Mouse (Mus musculus) liver, postnatal 0 days (tissue): ENCODE data around the gene Sdhb.

Experiments used
- CTCF ChIP-seq: sonication (generic); IDR thresholded peaks from 2 replicates; pipeline ENCODE4 v1.5.1; 2016; ENCODE audit warnings: antibody characterized with exemption, low read depth
- EP300 ChIP-seq: IDR thresholded peaks from 2 replicates; pipeline ENCODE4 v1.6.1; 2016; ENCODE audit warnings: antibody characterized with exemption, low read depth, mild to moderate bottlenecking

DNA sequence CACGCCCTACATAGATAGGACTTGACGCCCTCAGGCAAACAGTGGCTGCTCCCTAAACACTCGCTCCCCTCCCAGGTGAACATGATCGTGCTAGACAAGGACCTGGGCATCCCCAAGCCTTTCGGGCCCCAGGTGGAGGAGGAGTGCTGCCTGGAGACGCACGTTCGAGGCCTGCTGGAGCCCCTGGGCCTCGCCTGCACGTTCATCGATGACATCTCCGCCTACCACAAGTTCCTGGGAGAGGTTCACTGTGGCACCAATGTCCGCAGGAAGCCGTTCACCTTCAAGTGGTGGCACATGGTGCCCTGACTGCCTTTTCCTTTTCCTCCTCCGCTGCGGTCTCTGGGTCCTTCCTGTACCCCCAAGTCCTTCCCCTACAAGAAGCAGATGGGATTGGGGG, 11.4 kb upstream of the Sdhb start:
- TF ChIP-seq CTCF, result no peak
- no peak for TF ChIP-seq EP300
